Mouse (Mus musculus) midbrain, embryonic 11.5 days (tissue): ENCODE data around the gene Ppfibp1. TPM values are rescaled to one million over a fixed set of nuclear protein-coding genes. Genes with fewer than 3 reads are reported as not detected.

Experiments used
- ATAC-seq: fragments of 200-750 bp; cut with Nextera tagmentation; 2 replicates; pipeline ENCODE4 v1.8.0; 2017; ENCODE audit warnings: moderate TSS enrichment, moderate library complexity; ENCODE audit not compliant: low FRiP score
- DNase-seq: peaks from one replicate; pipeline ENCODE4 v3.0.0; 2015; ENCODE audit warnings: low spot score; ENCODE audit errors: missing footprints
- H3K27ac ChIP-seq: fragments of 300-500 bp; sonication (generic); 2 replicates; pipeline ENCODE4 v1.5.1; 2014; ENCODE audit warnings: low read depth, low read length
- H3K27me3 ChIP-seq: fragments of 300-500 bp; sonication (generic); 2 replicates; pipeline ENCODE4 v1.6.1; 2014; ENCODE audit warnings: mild to moderate bottlenecking, low read length, moderate library complexity, mixed read lengths; ENCODE audit not compliant: control insufficient read depth, insufficient read depth
- H3K36me3 ChIP-seq: fragments of 300-500 bp; sonication (generic); 2 replicates; pipeline ENCODE4 v1.6.1; 2014; ENCODE audit warnings: mild to moderate bottlenecking, low read length, moderate library complexity, mixed read lengths; ENCODE audit not compliant: control insufficient read depth, insufficient read depth
- H3K4me1 ChIP-seq: fragments of 300-500 bp; sonication (generic); 2 replicates; pipeline ENCODE4 v1.6.1; 2014; ENCODE audit warnings: low read length; ENCODE audit not compliant: control insufficient read depth, insufficient read depth
- H3K4me2 ChIP-seq: fragments of 300-500 bp; sonication (generic); 2 replicates; pipeline ENCODE4 v1.6.1; 2014; ENCODE audit warnings: mild to moderate bottlenecking, moderate library complexity
- H3K4me3 ChIP-seq: fragments of 300-500 bp; sonication (generic); 2 replicates; pipeline ENCODE4 v1.5.1; 2014; ENCODE audit warnings: low read depth, low read length
- H3K9ac ChIP-seq: fragments of 300-500 bp; sonication (generic); 2 replicates; pipeline ENCODE4 v1.6.1; 2014; ENCODE audit warnings: low read length
- H3K9me3 ChIP-seq: fragments of 300-500 bp; sonication (generic); 2 replicates; pipeline ENCODE4 v1.6.1; 2016; ENCODE audit warnings: low read length; ENCODE audit not compliant: control insufficient read depth
- WGBS: fragments of 180-500 bp; shearing (Covaris S2); extraction: QIAGEN DNeasy Blood & Tissue Kit; methylation state at CpG from one replicate; pipeline ENCODE4 v1.1.7; 2014; 5-methylcytosine and 5-hydroxymethylcytosine counted together
- polyA plus RNA-seq: library from polyadenylated mRNA; unstranded; fragments of >200 nt; fragmentation: Nextera tagmentation; extraction: Ambion mirVana; gene quantifications from 2 replicates; pipeline ENCODE4 v1.2.1, GENCODE M21; 2014

Gene Ppfibp1
- polyA plus RNA-seq, 1 experiment from 2014 or later = 30.2 TPM

DNA sequence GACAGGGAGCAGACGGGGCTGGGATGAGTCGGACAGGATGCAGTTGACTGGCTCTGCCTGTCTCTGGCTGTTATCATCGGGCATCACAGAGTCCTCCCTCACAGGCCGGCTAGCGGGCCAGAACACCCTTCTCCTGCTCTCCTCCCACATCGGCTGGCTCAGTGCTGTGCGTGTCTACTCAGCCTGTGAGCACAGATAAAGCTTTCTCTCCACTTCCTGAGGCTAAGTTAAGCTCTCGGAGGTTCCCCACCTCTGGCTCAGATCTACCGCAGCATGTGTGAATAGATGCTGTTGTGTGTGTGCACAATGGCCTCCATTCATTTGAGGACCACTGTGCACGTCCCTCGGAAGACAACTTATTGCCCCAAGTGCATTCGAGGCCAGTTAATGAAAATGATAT is 67.6 kb downstream of the Ppfibp1 start:
- Histone ChIP-seq H3K4me1 (peaks cover 4% of the 10 kb centered on the region), H3K27me3 (no peaks in the 10 kb centered on the region), H3K27ac (no peak overlapping the region), H3K36me3 (no peaks in the 10 kb centered on the region), H3K9me3 (no peaks in the 10 kb centered on the region), H3K4me2 (no peak overlapping the region), H3K9ac (no peak overlapping the region), H3K4me3 (no peak overlapping the region)
- peak; percentile 64; the same call in 1 of the 2 replicates for ATAC-seq
- 30% methylated on average over 12 of the region's 12 CpGs for WGBS
- no peak for DNase-seq

- DNase-seq = no peak
- H3K27ac ChIP-seq = no peak overlapping the region
- no peak overlapping the region for H3K4me2 ChIP-seq
- 85% methylated on average over 1 of the region's 1 CpGs for WGBS
- H3K9me3 ChIP-seq = no peaks in the 10 kb centered on the region
- no peak overlapping the region for H3K9ac ChIP-seq
- H3K27me3 ChIP-seq = no peaks in the 10 kb centered on the region
- ATAC-seq = no peak
- H3K4me3 ChIP-seq = no peak overlapping the region
- peaks cover 4% of the 10 kb centered on the region for H3K4me1 ChIP-seq
- H3K36me3 ChIP-seq = no peaks in the 10 kb centered on the region
Measured at GRCm38 (mm10) chr6:146956961-146957360, 68.7 kb downstream of the Ppfibp1 start.

GRCm38 (mm10) chr6:146958694-146959093 is 70.4 kb downstream of the Ppfibp1 start:
- Histone ChIP-seq H3K4me3 (no peak overlapping the region), H3K27me3 (no peaks in the 10 kb centered on the region), H3K4me1 (peaks cover 4% of the 10 kb centered on the region), H3K9me3 (no peaks in the 10 kb centered on the region), H3K27ac (no peak overlapping the region), H3K4me2 (no peak overlapping the region), H3K36me3 (no peaks in the 10 kb centered on the region), H3K9ac (no peak overlapping the region)
- ATAC-seq (no peak), DNase-seq (no peak)
- 81% methylated on average over 1 of the region's 1 CpGs for WGBS

DNA sequence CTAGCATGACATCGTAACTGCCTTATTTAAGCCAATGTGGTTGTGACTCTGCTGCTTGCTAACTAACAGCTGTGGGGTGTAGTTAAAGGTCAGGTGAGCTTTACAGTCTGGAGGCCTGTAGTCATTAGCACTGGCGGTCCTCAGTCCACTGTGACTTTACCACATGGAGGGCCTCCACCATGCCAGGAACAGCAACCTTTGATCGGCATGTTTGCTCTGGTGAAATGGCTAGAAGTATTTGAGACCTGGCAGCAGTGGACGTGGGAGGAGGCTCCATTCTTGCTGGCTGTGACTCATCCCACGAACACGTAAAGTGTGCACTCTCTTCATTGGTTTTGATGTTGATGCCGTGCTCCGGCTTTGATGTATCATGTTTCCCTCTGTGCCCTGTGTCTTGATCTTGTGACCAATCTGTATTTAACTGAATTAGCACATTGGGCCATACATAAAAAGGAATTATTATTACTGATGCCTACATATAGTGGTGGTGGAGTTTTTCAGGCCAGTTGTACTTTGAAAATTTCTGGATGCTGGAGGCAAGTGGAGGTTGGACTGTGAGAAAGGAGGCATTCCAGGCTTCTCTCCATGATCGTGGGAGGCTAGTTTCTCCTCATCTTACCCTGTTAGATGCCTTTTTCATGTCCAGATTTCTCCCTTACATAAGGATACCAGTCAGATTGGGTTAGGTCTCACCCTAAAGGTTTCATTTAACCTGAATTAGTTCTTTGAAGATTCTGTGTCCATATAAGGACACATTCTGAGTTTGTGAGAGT is 71.8 kb downstream of the Ppfibp1 start:
- ATAC-seq = no peak

GRCm38 (mm10) chr6:146960956-146961355 is 72.7 kb downstream of the Ppfibp1 start:
- no peaks in the 10 kb centered on the region for H3K27me3 ChIP-seq
- DNase-seq (no peak), ATAC-seq (no peak)
- no peak overlapping the region for H3K4me2 ChIP-seq
- H3K4me3 ChIP-seq = no peak overlapping the region
- no peak overlapping the region for H3K27ac ChIP-seq
- no peaks in the 10 kb centered on the region for H3K36me3 ChIP-seq
- no peak overlapping the region for H3K9ac ChIP-seq
- H3K4me1 ChIP-seq = peaks cover under 1% of the 10 kb centered on the region
- no peaks in the 10 kb centered on the region for H3K9me3 ChIP-seq
- WGBS = 83% methylated on average over 5 of the region's 5 CpGs

More for the DNA sequence above, 71.8 kb downstream of the Ppfibp1 start:
- H3K27me3 ChIP-seq = no peaks in the 10 kb centered on the region
- no peak overlapping the region for H3K4me3 ChIP-seq
- DNase-seq = no peak
- H3K4me1 ChIP-seq = peaks cover 4% of the 10 kb centered on the region
- no peak overlapping the region for H3K4me2 ChIP-seq
- H3K9ac ChIP-seq = no peak overlapping the region
- H3K27ac ChIP-seq = no peak overlapping the region
- H3K9me3 ChIP-seq = no peaks in the 10 kb centered on the region
- no peaks in the 10 kb centered on the region for H3K36me3 ChIP-seq
- WGBS = 88% methylated on average over 9 of the region's 9 CpGs

DNA sequence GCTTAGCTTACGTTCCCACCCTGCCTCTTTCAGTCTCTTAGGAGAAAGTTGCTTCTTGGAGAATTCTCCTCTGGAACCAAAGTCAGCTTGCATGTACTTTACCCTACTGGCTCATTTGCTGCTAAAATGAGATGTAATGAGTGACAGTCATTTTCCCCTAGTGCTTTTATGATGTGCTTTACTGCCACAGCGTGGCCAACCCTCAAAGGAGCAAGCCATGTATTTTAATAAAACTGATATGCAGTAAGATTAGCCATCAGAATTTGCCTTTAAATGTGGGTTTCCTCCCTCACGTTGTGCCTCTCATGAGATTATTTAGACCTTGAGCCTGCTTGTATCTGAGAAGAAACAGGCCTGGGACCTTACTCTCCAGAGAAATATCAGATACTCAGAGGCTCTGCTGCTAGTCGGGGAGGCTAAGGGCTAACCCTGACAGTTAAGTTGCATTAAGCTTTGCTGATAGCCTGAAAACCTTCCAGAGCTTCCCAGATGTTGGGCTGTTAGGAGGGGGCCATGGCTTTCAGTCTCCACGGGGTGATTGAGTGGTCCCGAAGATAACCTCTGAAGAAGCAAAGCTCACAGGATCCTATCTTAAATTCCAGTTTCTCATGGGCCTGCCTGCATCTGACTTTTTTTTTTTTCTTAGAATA is 73.7 kb downstream of the Ppfibp1 start:
- no peaks in the 10 kb centered on the region for H3K27me3 ChIP-seq
- no peak overlapping the region for H3K27ac ChIP-seq
- H3K36me3 ChIP-seq = no peaks in the 10 kb centered on the region
- DNase-seq (no peak), ATAC-seq (no peak)
- H3K9ac ChIP-seq = no peak overlapping the region
- H3K9me3 ChIP-seq = no peaks in the 10 kb centered on the region
- no peak overlapping the region for H3K4me2 ChIP-seq
- no peak overlapping the region for H3K4me3 ChIP-seq
- 81% methylated on average over 6 of the region's 6 CpGs for WGBS
- no peaks in the 10 kb centered on the region for H3K4me1 ChIP-seq

DNA sequence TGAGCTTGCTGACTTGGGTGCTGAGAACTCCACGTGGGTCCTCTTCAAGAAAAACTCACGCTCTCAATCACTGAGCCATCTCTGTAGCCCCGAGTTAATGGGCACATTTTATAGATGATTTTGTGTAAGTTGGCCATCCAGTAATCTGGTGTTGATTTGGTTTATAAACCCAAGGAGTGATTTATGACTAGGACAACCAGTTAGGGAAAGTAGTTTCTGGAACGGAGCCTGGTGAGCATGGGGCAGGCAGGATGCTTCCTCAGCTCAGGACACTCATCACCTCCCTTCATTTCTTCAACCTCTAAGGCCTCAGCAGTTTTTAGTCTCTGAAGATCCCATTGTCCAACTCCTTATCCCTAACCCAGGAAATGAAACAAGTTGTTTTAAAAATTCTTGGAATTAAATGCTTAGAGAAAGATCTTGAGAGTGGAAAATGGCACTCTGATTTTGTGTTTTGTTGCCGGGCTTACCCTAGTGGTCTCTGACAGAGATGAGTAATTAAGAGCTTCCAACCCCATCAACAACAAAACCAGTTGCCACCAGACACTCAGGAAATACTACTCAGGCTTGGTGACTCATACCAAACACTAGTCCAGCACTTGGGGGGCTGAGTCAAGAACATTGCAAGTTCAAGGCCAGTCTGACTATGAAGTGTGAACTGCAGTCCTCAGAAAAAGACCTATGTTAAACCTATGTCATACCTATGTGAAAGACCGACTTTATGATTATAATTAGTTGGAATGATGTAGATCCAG is 75.3 kb downstream of the Ppfibp1 start:
- Histone ChIP-seq H3K9ac (no peak overlapping the region), H3K27me3 (no peaks in the 10 kb centered on the region), H3K4me1 (no peaks in the 10 kb centered on the region), H3K27ac (no peak overlapping the region), H3K4me3 (no peak overlapping the region), H3K9me3 (no peaks in the 10 kb centered on the region), H3K36me3 (no peaks in the 10 kb centered on the region), H3K4me2 (no peak overlapping the region)
- ATAC-seq (no peak), DNase-seq (no peak)
- WGBS = 93% methylated on average over 6 of the region's 6 CpGs

GRCm38 (mm10) chr6:146965139-146965772 is 77.0 kb downstream of the Ppfibp1 start:
- Histone ChIP-seq H3K4me2 (no peak overlapping the region), H3K9ac (no peak overlapping the region), H3K27me3 (no peaks in the 10 kb centered on the region), H3K4me1 (no peaks in the 10 kb centered on the region), H3K9me3 (no peaks in the 10 kb centered on the region), H3K27ac (no peak overlapping the region), H3K36me3 (no peaks in the 10 kb centered on the region), H3K4me3 (no peak overlapping the region)
- WGBS = 82% methylated on average over 13 of the region's 13 CpGs
- ATAC-seq (no peak), DNase-seq (no peak)
